Mouse (Mus musculus): ENCODE results near the gene Camk2b. TPM values are rescaled to one million over a fixed set of nuclear protein-coding genes. Genes with fewer than 3 reads are reported as not detected.

Gene Camk2b
- total and polyA plus RNA-seq, 3 experiments: 0.16 TPM; not detected in 2

DNA sequence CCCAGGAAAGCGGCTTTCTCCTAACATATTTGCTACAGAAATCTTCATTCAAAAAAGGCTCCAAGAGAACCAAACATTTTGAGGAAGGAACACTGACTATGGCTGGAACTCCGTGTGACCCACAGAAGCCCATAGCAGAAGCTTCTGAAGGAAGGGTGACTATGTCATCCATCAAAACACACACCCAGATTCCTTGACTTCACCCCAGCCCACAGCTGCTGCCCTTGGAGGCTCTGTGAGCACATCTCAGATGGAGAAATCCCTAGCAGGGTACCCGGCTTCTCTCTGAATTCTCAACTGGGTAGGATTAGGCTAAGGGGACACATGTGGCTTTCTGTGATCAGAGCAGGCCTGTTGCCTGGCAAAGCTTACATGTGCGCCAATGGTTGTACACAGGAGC, 29.7 kb downstream of the Camk2b start:
- no peak for ATAC-seq (ENCODE audit: extremely low read depth, insufficient number of reproducible peaks, low FRiP score, poor library complexity, severe bottlenecking)
- TF ChIP-seq POLR2AphosphoS5 (IDR thresholded peaks at IDR 0.05; ENCODE audit: insufficient replicate concordance, low read depth, low read length): no peak
- TF ChIP-seq TAL1 (conservative IDR thresholded peaks at IDR 0.05; ENCODE audit: low read depth, low read length): no peak
- no peak for TF ChIP-seq GATA2 (IDR thresholded peaks at IDR 0.05; ENCODE audit: borderline replicate concordance, low read depth, low read length)
- TF ChIP-seq GATA1 (IDR thresholded peaks at IDR 0.05; ENCODE audit: borderline replicate concordance, low read length): no peak
- no peak for TF ChIP-seq CTCF (IDR thresholded peaks at IDR 0.05; ENCODE audit: low read depth, low read length)

DNA sequence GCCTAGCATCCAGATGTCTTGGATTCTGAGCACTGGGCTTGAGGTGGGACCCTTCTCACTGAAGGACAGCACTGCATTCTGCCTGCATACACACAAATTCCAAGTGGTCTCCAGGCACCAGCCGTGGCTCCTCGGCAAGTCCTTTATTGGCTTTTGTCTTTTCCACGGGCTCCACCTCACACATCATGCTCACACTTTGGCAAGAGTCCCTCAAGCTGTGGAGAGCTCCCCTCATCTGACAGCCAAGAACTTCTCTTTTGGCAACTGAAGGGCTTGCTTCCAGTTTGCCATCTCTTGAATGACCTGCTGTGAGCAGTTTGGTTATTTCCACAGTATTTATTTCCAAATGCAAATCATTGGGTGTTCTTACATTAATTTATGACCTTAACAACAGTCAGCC, 30.6 kb downstream of the Camk2b start:
- no peak for DNase-seq (ENCODE audit: low spot score)
- Histone ChIP-seq H3K4me1 (ENCODE audit: insufficient read depth, low read depth, low read length) (no peaks in the 10 kb centered on the region), H3K9me3 (replicated peaks) (no peaks in the 10 kb centered on the region), H3K4me3 (ENCODE audit: low read depth, low read length) (no peak overlapping the region), H3K36me3 (replicated peaks) (no peaks in the 10 kb centered on the region), H3K27me3 (ENCODE audit: insufficient read depth, low read length) (peaks cover 46% of the 10 kb centered on the region)
- TF ChIP-seq CTCF (IDR thresholded peaks at IDR 0.05; ENCODE audit: low read depth, low read length) (no peak), GATA2 (IDR thresholded peaks at IDR 0.05; ENCODE audit: borderline replicate concordance, low read depth, low read length) (no peak), GATA1 (IDR thresholded peaks at IDR 0.05; ENCODE audit: borderline replicate concordance, low read length) (no peak), TAL1 (conservative IDR thresholded peaks at IDR 0.05; ENCODE audit: low read depth, low read length) (no peak), POLR2AphosphoS5 (IDR thresholded peaks at IDR 0.05; ENCODE audit: insufficient replicate concordance, low read depth, low read length) (no peak)
- no peak for ATAC-seq (ENCODE audit: extremely low read depth, insufficient number of reproducible peaks, low FRiP score, poor library complexity, severe bottlenecking)

More for the DNA sequence above, 29.7 kb downstream of the Camk2b start:
- no peaks in the 10 kb centered on the region for H3K9me3 ChIP-seq (replicated peaks)
- H3K36me3 ChIP-seq (replicated peaks): no peaks in the 10 kb centered on the region
- no peak for DNase-seq (ENCODE audit: low spot score)
- peaks cover 41% of the 10 kb centered on the region for H3K27me3 ChIP-seq (ENCODE audit: insufficient read depth, low read length)
- H3K4me1 ChIP-seq (ENCODE audit: insufficient read depth, low read depth, low read length): no peaks in the 10 kb centered on the region
- no peak overlapping the region for H3K4me3 ChIP-seq (ENCODE audit: low read depth, low read length)

DNA sequence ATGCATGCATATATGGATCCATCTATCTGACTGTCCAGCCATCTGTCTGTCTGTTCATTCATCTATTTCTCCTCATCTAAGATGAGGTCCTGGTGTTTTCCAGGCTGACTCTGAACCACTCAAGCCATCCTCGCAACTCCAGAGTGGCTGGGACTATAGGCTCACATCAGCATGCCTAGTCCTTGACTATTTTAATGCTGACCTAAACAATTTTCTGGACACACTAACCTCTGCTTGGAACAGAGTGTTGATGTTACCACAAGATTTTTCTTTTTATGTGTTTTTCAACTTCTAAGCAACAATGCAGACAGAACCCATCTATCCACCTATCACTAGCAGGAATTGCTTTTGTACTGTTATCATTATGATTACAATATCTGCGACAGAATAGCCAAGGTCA, 31.4 kb downstream of the Camk2b start:
- Histone ChIP-seq H3K9me3 (replicated peaks) (no peaks in the 10 kb centered on the region), H3K4me1 (ENCODE audit: insufficient read depth, low read depth, low read length) (no peaks in the 10 kb centered on the region), H3K4me3 (ENCODE audit: low read depth, low read length) (no peak overlapping the region), H3K36me3 (replicated peaks) (no peaks in the 10 kb centered on the region), H3K27me3 (ENCODE audit: insufficient read depth, low read length) (peaks cover 51% of the 10 kb centered on the region)
- no peak for TF ChIP-seq POLR2AphosphoS5 (IDR thresholded peaks at IDR 0.05; ENCODE audit: insufficient replicate concordance, low read depth, low read length)
- no peak for TF ChIP-seq TAL1 (conservative IDR thresholded peaks at IDR 0.05; ENCODE audit: low read depth, low read length)
- no peak for TF ChIP-seq CTCF (IDR thresholded peaks at IDR 0.05; ENCODE audit: low read depth, low read length)
- no peak for TF ChIP-seq GATA1 (IDR thresholded peaks at IDR 0.05; ENCODE audit: borderline replicate concordance, low read length)
- TF ChIP-seq GATA2 (IDR thresholded peaks at IDR 0.05; ENCODE audit: borderline replicate concordance, low read depth, low read length): no peak
- DNase-seq (ENCODE audit: low spot score) (no peak), ATAC-seq (ENCODE audit: extremely low read depth, insufficient number of reproducible peaks, low FRiP score, poor library complexity, severe bottlenecking) (no peak)

DNA sequence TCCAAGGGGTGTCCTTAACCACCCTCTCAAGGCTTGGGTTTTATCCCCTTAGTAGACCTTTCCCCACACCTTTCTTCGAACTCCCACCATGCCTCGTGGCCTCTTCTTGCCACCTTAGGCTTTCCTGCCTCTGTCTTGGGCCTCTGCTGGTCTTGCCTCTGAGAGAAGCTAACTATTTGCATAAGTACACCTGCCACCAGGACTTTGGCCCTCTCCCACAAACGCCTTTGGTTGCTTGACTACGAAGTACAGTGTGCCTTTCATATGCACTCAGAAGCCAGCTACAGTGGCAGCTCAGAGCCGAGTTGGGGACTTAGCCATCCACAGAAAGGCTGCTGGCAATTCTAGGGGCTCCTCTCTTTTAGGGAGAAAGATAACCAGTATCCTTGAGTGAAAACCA, 32.4 kb downstream of the Camk2b start:
- ATAC-seq (ENCODE audit: extremely low read depth, insufficient number of reproducible peaks, low FRiP score, poor library complexity, severe bottlenecking) (no peak), DNase-seq (ENCODE audit: low spot score) (no peak)
- Histone ChIP-seq H3K4me1 (ENCODE audit: insufficient read depth, low read depth, low read length) (no peaks in the 10 kb centered on the region), H3K9me3 (replicated peaks) (no peaks in the 10 kb centered on the region), H3K27me3 (ENCODE audit: insufficient read depth, low read length) (peaks cover 45% of the 10 kb centered on the region), H3K4me3 (ENCODE audit: low read depth, low read length) (no peak overlapping the region), H3K36me3 (replicated peaks) (no peaks in the 10 kb centered on the region)
- TF ChIP-seq GATA1 (IDR thresholded peaks at IDR 0.05; ENCODE audit: borderline replicate concordance, low read length): no peak
- no peak for TF ChIP-seq POLR2AphosphoS5 (IDR thresholded peaks at IDR 0.05; ENCODE audit: insufficient replicate concordance, low read depth, low read length)
- no peak for TF ChIP-seq GATA2 (IDR thresholded peaks at IDR 0.05; ENCODE audit: borderline replicate concordance, low read depth, low read length)
- TF ChIP-seq CTCF (IDR thresholded peaks at IDR 0.05; ENCODE audit: low read depth, low read length): no peak
- no peak for TF ChIP-seq TAL1 (conservative IDR thresholded peaks at IDR 0.05; ENCODE audit: low read depth, low read length)

DNA sequence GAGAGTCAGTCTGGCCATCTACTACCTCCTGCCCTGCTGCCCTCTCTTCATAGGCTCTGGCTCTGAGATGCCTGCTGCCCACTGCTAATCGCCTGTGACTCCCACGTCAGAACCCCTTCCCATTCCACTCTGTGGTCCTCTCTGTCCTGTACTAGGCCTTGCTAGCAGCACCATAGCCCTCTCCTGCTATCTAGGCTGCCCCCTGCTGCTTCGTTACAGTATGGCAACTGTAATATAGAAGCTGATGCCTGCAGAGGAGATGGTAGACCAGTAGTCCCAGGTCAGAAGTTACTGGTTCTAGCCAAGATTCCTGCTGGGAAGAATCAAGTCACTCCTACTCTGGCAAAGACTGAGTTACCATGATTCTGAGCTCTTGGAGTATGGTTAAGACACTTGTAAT, 33.0 kb downstream of the Camk2b start:
- peak; percentile 23; the same call in 1 of the 2 replicates for TF ChIP-seq CTCF (IDR thresholded peaks at IDR 0.05; ENCODE audit: low read depth, low read length)
- no peak for TF ChIP-seq GATA1 (IDR thresholded peaks at IDR 0.05; ENCODE audit: borderline replicate concordance, low read length)
- H3K27me3 ChIP-seq (ENCODE audit: insufficient read depth, low read length): peaks cover 39% of the 10 kb centered on the region
- H3K9me3 ChIP-seq (replicated peaks): no peaks in the 10 kb centered on the region
- ATAC-seq (ENCODE audit: extremely low read depth, insufficient number of reproducible peaks, low FRiP score, poor library complexity, severe bottlenecking) (no peak), DNase-seq (ENCODE audit: low spot score) (peak; percentile 47)
- H3K4me3 ChIP-seq (ENCODE audit: low read depth, low read length): no peak overlapping the region
- H3K36me3 ChIP-seq (replicated peaks): no peaks in the 10 kb centered on the region
- H3K4me1 ChIP-seq (ENCODE audit: insufficient read depth, low read depth, low read length): no peaks in the 10 kb centered on the region

DNA sequence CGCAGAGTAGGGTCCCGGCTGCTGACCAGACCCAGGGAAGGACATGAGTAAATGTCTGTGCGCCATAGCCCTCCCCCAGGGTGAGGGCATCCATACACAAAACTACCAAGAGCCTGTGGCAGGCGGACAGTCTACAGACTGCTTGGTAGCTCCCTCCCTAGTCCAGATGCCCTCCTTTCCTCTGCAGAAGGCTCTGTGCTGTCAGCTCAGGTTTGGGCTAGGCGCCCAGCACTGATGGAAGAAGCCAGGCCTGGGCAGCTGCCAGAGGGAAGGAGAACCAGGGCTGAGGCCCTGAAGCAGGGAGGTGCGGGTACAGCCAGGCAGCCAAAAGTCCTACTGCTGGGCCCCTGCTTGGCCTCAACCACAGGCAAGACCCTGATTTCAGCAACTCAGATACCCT, 35.5 kb downstream of the Camk2b start:
- H3K27me3 ChIP-seq (ENCODE audit: insufficient read depth, low read length): peaks cover 29% of the 10 kb centered on the region
- H3K4me3 ChIP-seq (ENCODE audit: low read depth, low read length): no peak overlapping the region
- DNase-seq (ENCODE audit: low spot score) (no peak), ATAC-seq (ENCODE audit: extremely low read depth, insufficient number of reproducible peaks, low FRiP score, poor library complexity, severe bottlenecking) (no peak)
- no peaks in the 10 kb centered on the region for H3K9me3 ChIP-seq (replicated peaks)
- no peaks in the 10 kb centered on the region for H3K36me3 ChIP-seq (replicated peaks)
- H3K4me1 ChIP-seq (ENCODE audit: insufficient read depth, low read depth, low read length): no peaks in the 10 kb centered on the region
- TF ChIP-seq GATA2 (IDR thresholded peaks at IDR 0.05; ENCODE audit: borderline replicate concordance, low read depth, low read length): no peak
- TF ChIP-seq POLR2AphosphoS5 (IDR thresholded peaks at IDR 0.05; ENCODE audit: insufficient replicate concordance, low read depth, low read length): no peak
- no peak for TF ChIP-seq GATA1 (IDR thresholded peaks at IDR 0.05; ENCODE audit: borderline replicate concordance, low read length)
- TF ChIP-seq CTCF (IDR thresholded peaks at IDR 0.05; ENCODE audit: low read depth, low read length): no peak

DNA sequence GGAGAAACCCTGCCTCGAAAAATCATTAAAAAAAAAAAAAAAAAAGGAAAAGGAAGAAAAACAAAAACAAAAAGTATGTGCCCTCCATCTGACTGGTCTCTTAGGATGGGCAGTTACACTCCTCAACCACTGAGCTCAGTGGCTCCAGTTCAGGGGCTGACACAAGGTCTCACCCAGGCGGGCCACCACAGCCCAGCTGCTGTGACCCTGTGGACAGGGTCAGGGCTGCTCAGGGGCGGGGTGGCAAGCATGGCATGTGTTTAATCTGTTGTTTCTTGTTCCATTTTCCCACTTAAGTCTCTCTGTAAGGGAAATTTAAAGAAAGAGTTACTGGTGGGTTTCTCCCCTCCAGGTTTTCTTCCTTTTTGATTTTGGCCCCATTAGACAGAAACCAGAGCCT, 36.4 kb downstream of the Camk2b start:
- Histone ChIP-seq H3K27me3 (ENCODE audit: insufficient read depth, low read length) (peaks cover 29% of the 10 kb centered on the region), H3K4me1 (ENCODE audit: insufficient read depth, low read depth, low read length) (no peaks in the 10 kb centered on the region), H3K4me3 (ENCODE audit: low read depth, low read length) (no peak overlapping the region), H3K9me3 (replicated peaks) (no peaks in the 10 kb centered on the region), H3K36me3 (replicated peaks) (no peaks in the 10 kb centered on the region)
- ATAC-seq (ENCODE audit: extremely low read depth, insufficient number of reproducible peaks, low FRiP score, poor library complexity, severe bottlenecking) (no peak), DNase-seq (ENCODE audit: low spot score) (no peak)
- TF ChIP-seq TAL1 (conservative IDR thresholded peaks at IDR 0.05; ENCODE audit: low read depth, low read length): no peak
- TF ChIP-seq GATA2 (IDR thresholded peaks at IDR 0.05; ENCODE audit: borderline replicate concordance, low read depth, low read length): no peak
- TF ChIP-seq POLR2AphosphoS5 (IDR thresholded peaks at IDR 0.05; ENCODE audit: insufficient replicate concordance, low read depth, low read length): no peak
- TF ChIP-seq CTCF (IDR thresholded peaks at IDR 0.05; ENCODE audit: low read depth, low read length): no peak
- TF ChIP-seq GATA1 (IDR thresholded peaks at IDR 0.05; ENCODE audit: borderline replicate concordance, low read length): no peak
